Mouse (Mus musculus) heart, adult 2 months (tissue): ENCODE data around the gene Hcrtr2.

Experiments
- CTCF ChIP-seq: fragments of 200-600 bp; IDR thresholded peaks from 2 replicates; pipeline ENCODE4 v1.8.1; 2022; ENCODE audit warnings: antibody characterized with exemption, mild to moderate bottlenecking, moderate library complexity
- EP300 ChIP-seq: fragments of 200-500 bp; IDR thresholded peaks from 2 replicates; pipeline ENCODE4 v1.6.1; 2011; ENCODE audit warnings: low read depth, low read length, control low read depth; ENCODE audit not compliant: insufficient read depth
- POLR2A ChIP-seq: fragments of 200-500 bp; IDR thresholded peaks from 2 replicates; pipeline ENCODE4 v1.6.1; 2011; ENCODE audit warnings: mild to moderate bottlenecking, low read depth, low read length, control low read depth; ENCODE audit not compliant: insufficient read depth

- TF ChIP-seq CTCF (no peak), POLR2A (no peak), EP300 (no peak)
These were observed 5.4 kb downstream of the Hcrtr2 start for GRCm38 (mm10) chr9:76318302-76318701.
